Mouse (Mus musculus): ENCODE measurements around the gene Tbc1d25.

Tbc1d25 gene

DNA sequence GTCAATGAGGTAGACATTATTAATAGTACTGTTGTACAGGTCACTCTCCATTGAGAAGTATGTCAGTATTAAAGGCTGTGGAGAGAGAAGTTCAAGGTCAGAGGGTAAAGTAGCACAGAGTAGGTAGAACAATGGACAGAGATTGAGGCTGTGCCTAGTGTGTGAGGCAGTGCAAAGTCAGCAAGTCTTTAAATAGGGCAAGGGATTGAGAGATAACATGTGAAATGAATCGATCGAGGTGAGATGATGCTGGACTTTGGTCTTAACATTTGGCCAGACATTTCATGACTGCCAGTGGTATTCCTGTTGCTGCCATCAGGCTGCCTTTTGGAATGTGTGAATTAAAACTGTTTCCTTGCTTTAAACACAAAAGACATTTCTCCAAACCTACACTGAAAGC lies 2.9 kb upstream of the Tbc1d25 start:
- DNase-seq: no peak

DNA sequence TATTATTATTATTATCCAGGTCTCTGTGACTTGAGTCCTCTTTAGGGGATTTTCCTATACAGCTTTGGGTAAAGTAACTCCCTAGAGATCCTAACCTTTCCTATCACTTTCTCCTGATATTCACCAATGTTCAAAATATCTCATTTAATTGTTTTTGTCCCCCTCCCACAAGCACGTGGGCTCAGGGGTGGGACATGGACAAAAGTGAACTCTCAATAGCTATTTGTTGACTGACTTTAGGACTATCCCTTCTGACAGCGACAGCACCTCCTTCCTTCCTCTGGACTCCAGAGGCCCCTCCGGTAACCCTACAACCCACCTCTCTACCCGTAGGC lies 845 bp downstream of the Tbc1d25 start:
- DNase-seq: no peak

DNA sequence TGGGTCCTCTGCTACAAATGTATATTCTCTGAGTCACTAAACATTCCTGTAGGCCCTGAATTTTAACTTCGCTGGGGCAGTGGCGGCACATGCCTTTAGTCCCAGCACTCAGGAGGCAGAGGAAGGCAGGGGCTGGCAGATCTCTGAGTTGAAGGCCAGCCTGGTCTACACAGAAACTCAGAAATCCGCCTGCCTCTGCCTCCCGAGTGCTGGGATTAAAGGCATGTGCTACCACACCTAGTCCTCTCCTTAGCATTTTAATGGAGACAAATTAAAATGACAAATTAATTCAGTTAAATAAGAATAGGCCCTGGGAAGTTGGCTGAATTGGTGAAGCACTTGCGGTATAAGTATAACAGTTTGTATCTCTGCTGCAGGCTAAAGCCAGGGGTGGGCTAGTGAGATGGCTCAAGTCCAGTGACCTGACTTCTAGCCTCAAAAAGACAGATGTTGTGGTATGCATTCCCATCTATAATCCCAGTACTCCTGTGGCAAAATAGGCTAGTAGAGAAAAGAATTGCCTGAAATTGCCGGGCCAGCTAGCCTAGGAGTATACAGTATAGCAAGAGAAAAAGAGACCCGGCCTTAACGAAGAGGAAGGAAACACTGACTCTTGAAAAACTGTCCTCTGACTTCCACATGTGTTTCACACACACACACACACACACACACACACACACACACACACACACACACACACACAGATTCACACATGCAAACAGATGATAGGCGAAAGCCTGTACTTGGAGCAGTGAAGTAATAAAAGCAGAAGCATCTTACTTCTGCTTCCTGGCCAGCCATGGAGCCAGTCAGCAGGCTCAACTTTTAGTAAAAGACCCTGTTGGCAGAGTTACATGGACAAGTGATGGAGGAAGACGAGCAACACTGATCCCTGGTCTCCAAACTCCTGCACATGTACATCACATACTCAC lies 8.0 kb downstream of the Tbc1d25 start:
- no peak for DNase-seq

DNA sequence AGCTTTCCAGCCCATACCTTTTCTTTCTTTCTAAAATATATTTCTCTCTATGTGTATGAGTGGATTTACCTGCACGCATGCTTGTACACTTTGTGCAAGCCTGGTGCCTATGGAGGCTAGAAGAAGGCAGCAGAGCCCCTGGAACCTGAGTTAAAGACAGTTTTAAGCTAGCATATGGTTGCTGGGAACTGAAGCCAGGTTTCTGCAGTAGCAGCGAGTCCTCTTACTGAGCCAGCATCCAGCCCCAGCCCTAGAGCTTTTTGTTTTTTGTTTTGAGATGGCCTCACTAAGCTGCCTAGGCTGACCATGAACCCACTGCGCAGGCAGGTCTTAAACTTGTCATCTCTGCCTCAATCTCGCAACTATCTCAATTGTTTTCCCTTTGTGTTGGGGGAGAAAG lies 11.5 kb downstream of the Tbc1d25 start:
- no peak for DNase-seq

DNA sequence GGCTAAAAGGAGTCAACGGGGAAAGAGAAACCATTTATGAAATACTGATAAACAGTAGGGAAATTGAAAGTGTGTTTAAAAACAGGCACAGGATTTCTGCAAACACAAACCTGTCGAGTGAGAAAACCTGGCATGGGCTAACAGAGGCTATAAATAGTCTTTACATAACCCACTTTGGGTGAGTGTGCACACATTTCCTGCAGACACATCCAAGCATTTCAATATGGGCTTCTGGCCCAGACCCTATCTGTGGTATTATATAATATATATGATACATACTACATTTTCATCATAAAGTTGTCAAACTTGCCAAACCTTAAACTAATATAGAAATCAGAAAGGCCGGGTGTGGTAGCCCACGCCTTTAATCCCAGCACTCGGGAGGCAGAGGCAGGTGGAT lies 12.9 kb downstream of the Tbc1d25 start:
- DNase-seq: no peak

DNA sequence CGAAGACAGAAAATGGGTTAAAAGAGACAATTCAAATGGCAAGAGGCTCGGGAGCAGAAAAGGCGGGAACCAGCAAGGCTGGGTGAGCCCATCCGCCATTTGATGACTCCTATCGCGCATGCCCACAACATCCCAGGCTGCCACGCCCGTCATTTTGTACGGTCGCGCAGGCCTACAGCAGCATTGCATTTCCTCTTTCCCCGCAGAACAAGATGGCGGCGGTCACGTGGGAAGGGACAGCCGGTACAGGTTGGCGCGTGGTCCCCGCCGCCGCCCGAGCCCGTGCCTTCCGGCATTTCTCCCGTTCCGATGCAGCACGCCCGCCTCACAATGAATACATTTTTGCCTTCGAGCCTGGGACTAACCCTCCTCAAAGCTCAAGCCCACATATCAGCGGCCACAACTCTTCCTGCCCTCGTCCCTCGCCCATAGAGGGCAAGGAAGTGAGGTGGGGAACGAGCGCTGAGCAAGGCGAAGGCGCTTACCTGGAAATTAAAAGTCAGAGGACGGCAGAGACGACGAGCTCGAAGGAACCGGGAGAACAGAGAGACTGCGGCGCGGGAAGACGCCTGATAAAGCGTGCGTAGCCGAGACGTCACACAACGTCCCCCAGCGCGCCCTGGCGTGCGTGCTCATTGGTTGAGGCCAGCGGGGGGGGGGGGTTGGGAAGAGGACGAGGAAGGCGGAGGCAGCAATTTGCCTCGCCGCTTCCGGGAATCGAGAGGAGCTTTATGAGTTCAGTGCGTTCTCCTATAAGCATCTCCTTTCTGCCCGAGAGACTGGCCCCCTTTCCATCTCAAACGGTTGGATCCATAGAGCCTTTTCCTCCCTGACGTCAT lies 30.6 kb downstream of the Tbc1d25 start, which contains the start of gene Rbm3:
Gene Rbm3 (minus strand): TSS at position 728 of the 839 bp plus-strand sequence.
- DNase-seq: peak; percentile 90

DNA sequence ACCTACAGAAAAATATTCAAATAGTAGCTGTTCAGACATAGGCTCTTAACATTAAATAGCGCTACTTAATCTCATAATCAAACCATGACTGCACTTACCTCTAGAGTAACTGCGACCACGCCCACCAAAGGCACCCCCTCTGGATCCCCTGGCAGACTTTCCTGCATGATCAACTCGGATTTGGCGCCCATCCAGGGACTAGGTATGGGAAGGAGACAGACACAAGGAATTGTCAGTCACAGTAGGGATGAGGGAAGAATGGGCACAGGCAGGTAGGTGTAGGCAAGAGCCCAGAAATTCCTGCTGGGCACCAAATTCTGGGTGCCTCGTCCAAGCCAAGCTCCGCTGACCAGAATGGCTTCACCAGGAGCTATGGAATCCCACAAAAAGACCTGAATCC lies 32.2 kb downstream of the Tbc1d25 start:
- DNase-seq: peak; percentile 12

DNA sequence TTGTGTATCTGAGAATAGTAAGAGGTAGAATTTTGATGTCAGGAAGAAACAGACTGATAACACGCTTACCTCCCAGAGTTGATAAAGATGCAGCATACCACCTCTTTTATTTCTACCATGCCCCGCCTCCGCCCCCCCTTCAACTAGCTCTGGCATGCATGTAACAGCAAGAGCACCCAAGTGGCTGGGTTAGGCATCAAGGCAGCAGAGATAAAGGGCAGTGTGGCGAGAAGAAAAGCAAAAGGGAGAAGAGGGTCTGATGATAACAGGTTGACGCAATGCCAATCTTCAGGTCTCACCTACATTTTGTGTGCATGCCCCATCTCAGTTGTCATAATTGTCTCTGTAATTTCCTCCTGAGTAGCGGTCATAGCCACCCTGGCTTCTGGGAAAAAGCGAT lies 33.0 kb downstream of the Tbc1d25 start:
- no peak for DNase-seq

DNA sequence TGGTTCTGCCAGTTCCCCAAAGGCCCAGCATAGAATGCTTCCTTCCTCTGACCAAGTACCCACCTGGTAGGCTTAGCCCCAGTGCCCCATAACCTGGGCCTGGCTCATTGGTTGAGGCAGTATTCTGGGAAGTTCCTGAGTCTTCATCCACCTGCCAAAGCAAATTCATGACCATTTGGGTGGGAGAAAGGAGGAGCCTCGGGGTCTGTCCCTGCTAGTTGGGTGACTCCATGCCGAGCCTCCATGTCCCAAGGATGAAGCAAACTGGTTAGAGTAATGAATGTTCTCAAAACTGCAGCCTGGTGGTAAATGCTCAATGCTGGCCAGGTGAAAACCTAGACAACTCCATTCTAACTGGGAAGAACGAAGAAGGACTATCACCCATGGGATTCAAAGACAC lies 34.9 kb downstream of the Tbc1d25 start:
- DNase-seq: no peak

DNA sequence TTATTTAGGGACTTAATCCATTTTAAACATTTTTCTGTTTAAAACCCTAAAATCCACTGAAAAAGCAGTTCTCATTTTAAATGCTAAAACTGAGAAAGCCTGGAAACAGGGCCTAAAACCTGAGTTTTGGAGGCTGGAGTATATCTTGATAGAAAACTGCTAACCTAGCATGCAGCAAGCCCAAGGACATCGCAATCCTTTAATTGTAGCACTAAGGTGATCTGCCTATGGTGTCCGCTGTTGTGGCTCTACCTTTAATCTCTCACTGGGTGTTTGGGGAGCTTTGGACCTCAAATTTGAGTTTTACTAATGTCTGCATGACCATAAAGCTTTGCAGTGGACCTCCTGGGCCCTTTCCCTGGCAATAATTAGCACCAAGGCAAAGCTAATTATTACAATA lies 35.5 kb downstream of the Tbc1d25 start:
- DNase-seq: no peak

DNA sequence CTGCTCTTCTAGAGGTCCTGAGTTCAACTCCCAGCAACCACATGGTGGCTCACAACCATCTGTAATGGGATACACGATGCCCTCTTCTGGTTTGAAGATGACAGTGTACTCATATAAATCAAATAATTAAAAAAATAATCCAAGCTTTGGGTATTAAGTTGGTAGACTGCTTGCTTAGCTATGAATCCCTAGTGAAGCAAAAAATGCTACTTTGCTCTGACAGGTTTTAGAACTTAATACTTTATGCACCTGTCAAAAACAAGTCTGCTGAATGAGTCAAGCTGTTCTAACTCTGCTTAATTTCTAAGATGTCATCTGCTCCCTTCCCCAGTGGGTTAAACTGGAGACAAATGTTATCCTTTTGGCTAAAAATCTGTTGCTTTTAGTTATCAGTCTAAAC lies 36.5 kb downstream of the Tbc1d25 start:
- DNase-seq: no peak

DNA sequence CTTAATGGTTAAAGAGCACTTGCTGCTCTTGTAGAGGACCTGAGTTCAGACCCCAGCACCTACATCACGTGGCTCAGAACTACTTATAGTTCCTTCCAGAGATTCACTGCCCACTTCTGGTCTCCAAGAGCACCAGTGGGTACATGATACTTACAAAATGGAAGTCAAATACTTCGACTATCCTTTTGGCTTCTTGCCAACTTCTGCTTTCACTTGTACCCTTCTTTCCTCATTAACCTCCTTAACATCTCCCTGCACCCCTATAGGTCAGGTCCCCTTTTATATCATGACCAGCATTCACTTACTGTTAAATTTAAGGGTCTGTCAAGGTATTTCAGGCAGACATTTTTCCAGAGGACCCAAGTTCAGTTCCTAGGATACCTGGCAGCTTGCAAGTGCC lies 40.1 kb downstream of the Tbc1d25 start:
- DNase-seq: no peak

DNA sequence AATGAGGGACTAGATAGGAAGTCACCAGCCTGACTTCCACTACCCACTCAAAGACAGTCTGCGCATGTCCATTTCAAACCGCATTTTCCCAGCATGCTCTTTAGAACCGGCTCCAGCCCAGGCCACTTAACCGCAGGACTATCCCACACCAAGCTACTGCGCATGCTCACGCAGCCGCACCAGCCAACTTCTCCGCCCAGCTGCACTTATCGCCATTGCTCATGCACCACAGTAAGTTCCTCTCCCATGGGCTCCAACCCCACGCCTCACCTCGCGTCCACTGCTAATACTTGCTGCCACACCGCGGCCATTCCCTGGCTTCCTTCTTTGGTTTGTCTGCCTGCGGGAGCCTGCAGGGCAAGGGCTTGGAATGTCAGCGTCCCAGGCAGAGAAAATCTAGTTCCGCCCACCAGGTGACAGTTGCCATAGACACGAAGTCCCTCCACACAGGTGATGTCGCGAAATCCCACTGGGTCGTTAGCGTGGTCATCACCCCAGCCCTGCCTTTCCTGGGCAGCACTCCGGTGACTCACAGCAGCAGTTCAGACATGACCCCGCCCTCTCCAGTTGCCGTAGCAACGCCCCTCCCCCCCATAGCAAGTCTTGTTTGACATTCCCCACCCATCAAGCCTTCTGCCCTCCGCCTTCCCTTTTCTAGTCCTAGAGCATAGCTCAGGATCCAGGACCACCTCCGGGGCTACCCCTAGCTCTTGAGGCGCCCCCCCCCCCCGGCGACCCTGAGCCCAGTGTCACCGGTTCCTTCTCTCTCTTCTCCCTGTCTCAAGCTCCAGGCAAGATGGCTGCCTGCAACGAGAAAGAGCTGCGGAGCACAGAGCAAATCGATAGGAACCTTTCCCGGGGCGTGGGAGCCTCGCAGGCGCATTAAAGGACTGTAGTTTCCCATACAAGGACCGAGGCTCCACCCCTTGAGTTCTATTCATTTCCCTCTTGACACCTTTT lies 43.7 kb downstream of the Tbc1d25 start, which contains the start of gene Wdr13:
Gene Wdr13 (minus strand): TSS at position 876 of the 960 bp plus-strand sequence.
- peak; percentile 94 for DNase-seq

DNA sequence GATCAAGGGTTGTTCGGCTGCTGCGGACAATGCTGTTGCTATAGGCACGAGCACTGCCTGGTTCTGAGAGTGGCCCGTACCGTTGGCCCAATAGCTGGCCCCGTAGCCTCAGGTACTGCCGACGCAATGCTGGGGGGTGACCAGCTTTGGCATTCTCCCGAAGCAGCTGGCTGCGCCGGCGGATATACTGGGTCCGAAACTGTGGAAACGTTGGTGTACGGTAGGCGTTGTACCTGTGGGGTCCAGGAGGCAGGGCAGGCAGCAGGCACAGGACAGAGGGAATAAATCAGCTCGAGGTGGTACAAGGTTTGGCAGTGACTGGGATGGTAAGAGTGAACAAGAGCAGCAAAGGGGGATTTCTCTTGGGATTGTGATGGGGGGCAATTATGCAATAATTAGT lies 44.6 kb downstream of the Tbc1d25 start:
- DNase-seq: no peak

DNA sequence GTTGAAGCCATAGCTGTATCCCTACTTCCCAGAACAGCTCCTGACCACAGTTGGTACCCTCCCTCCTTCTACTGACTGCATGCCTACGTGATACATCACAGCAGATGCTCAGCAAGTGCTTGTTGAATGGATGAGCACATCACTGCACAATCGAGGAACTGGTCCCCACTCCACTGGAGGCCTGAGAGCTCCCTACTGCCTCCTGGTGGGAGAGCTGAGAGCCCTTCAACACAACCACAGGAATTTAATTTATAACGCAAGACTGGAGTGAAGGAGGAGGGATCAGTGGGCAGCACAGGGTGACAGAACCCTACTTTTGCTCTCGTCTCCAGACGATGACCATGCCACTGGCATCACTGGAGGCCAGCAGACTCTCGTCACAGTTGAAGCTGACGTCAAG lies 50.7 kb downstream of the Tbc1d25 start:
- DNase-seq: no peak

DNA sequence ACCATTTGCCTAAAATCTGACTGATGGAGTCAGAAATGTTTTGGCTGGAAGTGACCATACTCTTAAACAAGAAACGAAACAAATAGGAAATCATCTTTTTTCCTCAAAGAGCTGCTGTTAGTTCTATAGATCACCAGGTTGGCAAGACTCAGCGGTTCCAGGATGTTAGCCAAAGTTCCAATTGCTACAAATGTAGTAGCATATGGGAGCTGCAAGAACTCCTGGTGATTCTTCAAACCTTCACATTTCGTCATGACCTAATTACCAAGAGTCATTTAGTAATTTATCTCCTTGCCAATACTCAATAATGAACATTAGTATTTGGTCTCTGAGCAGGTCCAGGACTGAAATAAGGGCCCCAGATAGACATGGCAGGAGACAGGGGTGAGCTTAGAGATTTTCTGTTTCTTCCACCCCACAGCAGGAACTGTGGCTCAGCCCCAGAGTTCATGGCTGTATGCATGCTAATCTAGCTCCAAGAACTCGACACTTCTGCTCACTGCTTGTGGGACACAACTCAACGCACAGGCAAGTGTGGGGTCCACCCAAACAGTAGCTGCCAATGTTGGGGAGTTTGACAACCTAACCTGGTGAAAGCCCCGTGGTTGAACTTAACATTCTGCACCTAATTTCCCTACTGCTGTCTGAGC lies 52.0 kb downstream of the Tbc1d25 start:
- DNase-seq: no peak

DNA sequence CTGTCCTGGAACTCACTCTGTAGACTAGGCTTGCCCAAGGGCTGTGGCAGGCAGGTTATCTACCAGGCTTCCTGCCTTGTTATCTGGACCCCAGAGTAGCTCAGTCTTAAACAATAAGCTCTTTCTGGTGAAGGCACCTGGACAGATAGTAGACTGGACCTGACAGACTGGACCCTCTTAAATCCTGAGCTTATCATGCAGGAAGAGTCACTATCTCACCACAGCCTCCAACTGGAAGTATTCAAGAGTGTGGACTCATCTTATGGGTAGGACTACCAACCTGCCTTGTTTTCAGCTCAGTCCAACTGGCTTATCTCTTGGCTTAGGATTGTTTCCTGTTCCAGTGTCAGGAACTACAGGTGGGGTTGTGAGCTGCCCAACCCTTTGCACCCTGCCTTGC lies 58.7 kb downstream of the Tbc1d25 start:
- DNase-seq: no peak

DNA sequence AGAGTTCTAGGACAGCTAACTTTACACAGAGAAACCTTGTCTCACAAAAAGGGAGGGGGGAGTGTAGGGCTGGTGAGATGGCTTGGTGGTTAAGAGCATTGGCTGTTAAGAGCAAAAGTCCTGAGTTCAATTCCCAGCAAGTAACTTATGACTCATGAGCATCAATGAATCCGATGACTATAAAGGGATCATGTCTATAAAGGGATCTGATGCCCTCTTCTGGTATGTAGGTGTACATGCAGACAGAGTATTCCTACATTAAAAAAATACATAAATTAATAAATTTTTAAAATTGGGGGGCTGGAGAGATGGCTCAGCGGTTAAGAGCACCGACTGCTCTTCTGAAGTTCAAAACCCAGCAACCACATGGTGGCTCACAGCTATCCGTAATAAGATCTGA lies 60.7 kb downstream of the Tbc1d25 start:
- no peak for DNase-seq

DNA sequence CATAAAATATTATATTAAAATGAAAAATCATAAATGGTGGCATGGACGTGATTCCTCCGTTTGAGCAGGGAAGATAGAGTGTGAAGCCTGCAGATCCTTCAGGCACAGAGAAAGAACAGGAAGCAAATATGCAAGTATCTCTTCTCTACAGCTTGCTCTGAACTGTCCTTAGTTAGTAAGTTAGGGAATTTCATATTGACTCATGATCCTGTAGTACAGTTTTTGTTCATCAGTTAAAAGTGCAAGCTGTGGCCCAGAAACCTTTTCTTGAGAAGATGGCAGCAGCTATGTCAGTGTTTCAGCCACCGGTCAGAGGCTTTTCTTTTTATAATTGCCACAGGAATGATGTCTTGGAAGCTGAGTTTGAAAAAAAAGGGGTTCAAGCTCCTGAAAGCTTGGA lies 71.0 kb downstream of the Tbc1d25 start:
- DNase-seq: no peak

All from kidney, postnatal 14 days (tissue).